Mouse (Mus musculus) stomach, postnatal 0 days (tissue): ENCODE measurements at regions not wholly inside any gene's neighbourhood (a gene's known extent, or its start where the extent isn't known, plus 50 kb on each side); places are given as distances from the start of the nearest gene placed in this dataset.

Experiments used
- CTCF ChIP-seq: IDR thresholded peaks from 2 replicates; pipeline ENCODE4 v1.5.1; 2016; ENCODE audit warnings: antibody characterized with exemption, low read depth, mild to moderate bottlenecking, moderate library complexity
- EP300 ChIP-seq: optimal IDR thresholded peaks from 2 replicates; pipeline ENCODE3; 2016; ENCODE audit warnings: antibody characterized with exemption

DNA sequence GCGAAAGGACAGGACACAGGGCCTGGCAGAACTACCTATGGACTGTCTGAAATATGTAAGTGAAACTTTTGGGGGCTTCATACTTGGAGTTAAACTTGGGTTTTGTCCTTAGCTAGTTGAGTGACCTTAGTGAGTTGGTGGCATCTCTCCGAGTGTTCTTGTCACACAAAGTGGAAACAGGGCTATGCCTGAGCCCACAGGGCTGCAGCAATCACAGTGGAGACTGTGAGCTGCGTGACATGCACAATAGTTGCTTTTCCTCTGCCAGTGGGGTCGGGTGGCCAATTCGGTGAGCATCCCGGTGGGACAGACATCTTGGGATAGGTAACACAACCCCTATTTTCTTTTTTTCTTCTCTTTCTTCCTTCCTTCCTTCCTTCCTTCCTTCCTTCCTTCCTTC lies 61.5 kb upstream of the Prickle1 start:
- TF ChIP-seq CTCF: no peak
- no peak for TF ChIP-seq EP300
